Mouse (Mus musculus) colon, adult 2 months (tissue): ENCODE measurements around the gene Echs1. TPM values are rescaled to one million over a fixed set of nuclear protein-coding genes. Genes with fewer than 3 reads are reported as not detected.

Source experiments
- polyA plus RNA-seq: library from polyadenylated mRNA; depleted of rRNA; stranded (reverse); fragments of >200 nt; gene quantifications from 2 replicates; pipeline ENCODE4 v1.2.3, GENCODE M21; 2012; rRNA removed

Echs1 gene
- 112 and 131 TPM in 2 replicates for polyA plus RNA-seq

DNA sequence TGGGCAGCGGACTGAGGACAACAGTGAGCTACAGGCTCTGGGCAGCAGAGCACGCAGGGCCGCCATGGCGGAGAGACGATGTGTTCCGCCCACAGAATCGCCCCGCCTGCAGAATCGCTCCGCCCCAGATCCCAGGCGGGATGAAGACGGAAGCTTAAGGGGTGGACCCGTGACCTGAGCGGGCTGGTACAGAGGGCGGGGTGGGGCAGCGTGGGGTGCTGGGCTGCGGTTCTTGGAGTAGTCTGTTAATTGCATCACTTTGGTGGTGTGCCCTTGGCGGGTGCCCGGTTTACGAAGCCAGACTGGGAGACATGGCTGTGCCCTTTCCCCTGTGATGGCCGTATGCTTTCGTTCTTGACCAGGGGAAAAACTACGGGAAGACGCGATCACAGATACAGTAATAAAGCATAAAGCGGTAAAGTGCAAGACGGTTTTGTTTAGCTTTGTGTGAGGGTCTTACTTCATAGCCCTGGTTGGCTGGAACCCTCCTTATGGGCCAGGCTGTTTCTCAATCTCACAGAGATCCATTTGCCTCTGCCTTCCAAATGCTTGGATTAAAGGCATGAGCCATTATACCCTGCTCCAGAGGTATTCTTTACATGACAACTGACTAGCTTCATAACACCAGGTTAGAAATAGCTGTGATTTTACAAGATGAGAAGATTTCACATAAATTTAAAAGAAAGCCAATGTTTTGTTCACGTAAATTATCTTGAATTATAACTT is at the start of gene Echs1:
Gene Echs1 (minus strand): TSS at position 148 of the 726 bp plus-strand sequence.

DNA sequence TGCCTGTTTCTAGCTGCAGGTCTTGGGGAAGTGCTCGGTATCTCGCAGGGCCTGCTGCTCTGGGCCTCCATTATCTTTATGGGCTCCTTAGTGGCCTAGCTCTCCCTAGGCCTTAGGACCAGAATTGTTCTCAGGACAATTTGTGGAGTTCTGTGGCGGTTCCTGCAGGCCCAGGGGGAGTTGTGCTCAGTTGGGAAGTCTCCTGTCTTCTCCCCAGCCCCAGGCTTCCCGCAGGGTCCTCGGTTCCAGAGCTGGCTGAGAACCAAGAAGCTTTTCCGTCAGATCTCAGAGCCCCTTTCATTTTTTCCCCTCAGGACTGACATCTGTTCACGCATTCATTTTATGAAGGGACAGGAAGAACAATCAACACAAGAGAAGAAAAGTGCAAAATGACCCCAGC is 48.4 kb upstream of the Echs1 start, which contains the start of gene Olfr522:
Gene Olfr522 (minus strand): TSS at position 101 of the 400 bp plus-strand sequence.

DNA sequence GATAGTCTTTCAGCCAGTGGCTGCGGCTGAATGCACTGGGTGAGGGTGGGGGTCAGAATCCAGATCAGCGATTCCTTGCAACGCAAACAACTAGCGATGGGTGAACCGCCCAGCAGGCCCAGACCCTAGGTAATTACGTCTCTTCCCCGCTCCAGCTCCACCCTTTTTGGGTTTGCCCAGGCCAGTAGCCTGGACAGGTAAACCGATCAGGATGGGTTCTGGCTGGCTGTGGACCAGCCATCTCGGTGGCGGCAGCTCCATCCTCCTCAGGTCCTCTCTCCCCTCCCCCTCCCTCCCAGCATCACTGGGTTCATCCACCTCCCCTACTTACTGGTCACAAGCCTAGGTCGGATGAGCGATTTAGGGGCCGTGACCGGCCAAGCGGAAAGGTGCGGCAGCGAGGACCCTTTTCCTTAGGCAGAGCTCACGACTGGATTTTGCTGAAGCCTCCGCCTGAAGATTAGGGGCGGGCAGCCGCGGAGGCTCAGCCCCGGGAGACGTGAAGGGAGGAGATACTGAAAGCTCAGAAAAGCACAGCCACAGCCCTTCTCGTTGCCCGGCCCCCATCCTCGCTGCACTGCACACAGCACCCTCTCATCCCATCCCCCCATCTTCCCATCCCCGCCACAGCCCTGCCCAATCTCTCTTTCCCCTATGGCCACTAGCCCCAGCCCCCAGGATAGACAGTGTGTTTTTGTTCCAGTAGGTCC is 38.1 kb upstream of the Echs1 start, which contains the start of gene Sprn:
Gene Sprn (minus strand): TSS at position 660 of the 710 bp plus-strand sequence.

DNA sequence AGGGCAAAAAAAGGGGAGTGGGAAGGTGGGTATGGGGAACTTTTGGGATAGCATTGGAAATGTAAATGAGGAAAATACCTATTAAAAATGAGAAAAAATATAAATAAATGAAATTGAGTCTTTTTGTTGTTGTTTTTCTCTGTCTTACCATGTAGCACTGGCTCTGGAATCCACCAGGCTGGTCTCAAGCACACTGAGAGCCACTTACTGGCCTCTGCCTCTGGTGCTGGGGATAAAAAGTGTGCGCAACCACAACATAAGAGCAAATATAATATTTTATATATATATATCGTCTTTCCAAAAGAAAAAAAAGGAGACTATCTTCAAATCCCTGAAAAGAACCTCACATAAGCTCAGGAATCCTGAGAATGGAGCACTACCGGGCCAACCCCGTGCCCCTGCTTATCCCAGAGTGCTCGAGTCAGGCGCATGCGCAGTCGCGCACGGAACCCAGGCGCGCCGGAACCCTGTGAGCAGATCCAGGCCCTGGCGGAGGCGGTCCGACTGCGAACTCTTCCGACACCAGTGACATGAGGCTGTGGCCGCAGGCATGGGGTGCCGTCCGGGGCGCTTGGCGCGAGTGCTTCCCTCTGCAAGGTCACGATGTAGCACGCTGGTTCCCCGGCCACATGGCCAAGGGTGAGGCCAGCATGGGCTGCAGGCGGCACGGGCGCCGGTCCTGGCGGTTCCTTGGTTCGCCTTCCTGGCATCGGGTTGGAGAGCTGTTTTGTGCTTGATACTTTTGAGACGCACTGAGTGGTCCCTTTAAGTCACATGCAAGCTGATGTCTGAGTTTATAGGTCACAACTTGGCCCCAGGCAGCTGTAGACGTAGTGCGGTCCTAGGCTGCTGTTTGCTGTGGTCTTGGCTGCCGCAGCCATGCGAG is 21.1 kb upstream of the Echs1 start, which contains the start of gene Mtg1:
Gene Mtg1 (plus strand): TSS at position 430 of the 886 bp plus-strand sequence.

DNA sequence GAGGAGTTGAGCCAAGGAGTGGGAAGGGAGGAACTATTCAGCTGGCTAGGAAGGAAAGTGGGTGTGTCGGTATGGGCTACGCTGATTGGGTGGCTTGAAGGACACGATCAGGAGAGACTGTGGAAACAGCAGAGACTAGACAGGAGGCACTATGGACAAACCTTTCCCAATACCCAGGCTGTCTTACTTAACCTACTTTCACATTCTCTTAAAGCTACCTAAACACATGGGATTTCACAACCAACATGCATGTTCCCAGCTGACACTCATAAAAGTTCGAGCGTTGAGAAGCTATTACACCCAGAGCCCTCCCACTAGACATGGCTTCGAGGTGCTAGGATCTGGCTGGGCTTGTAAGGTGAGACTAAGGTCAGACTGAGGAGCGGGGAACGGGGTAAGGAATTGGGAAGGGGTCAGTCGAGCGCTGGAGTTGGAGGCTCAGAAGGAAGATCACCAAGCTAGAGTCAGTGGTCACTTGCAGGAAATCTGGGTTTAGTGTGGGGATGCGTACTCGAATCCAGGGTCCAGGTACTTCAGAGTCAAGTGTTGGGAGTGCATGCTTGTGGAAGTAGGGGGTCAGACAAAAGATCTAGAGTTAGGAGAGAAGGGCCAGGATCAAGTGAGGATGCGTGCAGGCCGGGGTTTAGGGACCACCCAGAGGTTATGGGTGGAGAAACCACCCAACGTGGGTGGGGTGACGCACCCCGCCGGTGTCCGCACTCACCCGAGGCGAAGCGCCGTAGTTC is 520 bp downstream of the Echs1 start, which contains the start of gene Paox:
Gene Paox (plus strand): TSS at position 217 of the 746 bp plus-strand sequence.

DNA sequence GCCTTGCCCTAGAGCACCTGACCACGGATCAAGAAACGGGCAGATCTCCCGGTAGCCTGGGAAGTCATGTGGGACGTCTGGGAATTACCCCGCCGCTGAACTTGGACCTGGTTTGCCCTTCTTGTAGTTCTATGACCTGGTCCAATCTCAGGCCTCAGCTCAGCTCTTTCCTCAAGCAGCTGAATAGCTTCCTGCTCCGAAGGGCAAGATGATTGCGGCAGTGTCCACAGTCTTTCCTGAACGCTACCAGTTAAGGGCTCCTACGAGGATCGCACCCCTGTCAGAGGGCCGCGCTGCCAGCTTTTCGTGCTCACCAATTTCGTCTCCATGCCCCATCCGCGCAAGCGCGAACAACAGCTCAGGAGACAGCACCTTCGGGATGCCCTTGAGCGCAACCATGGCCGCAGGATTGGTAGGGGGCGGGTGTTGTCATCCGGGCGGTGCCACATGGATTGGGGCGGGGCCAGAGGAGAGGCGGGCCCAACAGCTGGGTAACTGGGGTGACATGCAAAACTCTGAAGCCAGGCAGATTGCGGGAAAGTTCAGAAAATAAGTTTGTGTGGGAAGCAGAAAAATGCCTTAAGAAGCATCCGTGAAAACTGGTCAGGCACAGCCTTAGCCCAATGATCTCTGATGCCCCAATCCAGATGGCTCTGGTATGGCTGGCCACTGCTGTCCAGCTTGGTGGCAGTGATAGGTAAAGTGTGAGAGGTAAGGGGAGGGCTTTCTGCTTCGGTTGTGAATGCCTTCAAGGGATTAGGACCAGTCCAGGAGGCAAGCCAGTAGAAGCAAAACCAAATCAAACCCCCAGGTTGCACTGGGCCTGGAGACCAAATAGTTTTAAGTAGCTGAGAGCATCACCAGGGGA is 14.0 kb downstream of the Echs1 start, which contains the start of gene Fuom:
Gene Fuom (minus strand): TSS at position 449 of the 868 bp plus-strand sequence.

DNA sequence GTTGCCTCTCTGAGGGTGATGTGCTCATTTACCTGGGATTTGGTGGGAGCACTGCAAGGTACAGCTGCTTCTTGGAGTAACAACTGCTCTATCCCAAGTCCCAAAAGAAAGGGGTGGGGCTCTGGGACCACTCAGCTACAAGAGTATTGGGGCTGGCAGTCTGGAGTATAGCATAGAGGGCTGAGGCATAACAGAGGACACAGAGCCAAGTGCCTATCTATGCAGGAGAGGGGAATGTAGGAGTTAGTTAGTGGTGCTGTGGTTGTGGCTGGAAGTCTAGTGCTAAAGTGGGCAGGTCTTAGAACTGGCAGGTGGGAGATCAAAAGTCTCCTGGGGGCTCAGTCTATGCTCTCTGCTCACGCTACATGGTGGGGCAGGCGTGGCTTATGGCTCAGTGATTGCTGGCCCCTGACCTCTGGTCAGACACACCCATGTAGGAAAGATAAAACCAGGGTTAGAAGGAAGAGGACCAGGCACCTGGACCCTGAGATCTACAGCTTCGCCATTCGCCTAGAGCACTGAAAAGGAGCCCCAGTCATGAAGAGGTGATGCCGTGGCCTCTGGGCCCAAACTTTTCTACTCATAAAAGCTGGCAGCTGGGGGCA is 23.2 kb downstream of the Echs1 start, which contains the start of gene Prap1:
Gene Prap1 (plus strand): TSS at position 472 of the 605 bp plus-strand sequence.

DNA sequence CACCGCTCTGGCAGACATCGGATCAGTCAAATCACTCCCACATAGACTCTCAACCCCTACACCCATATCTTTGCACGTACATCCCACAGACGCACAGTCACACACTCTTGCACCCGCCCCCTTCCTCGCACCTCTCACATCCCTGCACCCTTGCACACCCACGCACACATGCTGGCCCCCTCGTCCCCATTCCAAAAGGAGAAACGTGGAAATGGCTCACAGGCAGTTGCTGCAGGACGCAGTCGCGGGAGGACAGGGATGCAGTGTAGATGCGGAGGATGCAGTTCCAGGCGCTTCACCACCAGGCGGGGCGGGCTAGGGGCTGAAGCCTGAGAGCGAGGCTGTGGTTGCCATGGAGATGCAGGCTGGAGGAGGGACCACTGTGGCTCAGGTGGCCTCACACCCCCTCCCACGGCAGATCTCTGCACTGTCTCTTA is 34.0 kb downstream of the Echs1 start, which contains the start of gene Caly:
Gene Caly (minus strand): TSS at position 307 of the 437 bp plus-strand sequence.

Other genes starting within 250 kb of the Echs1 start
- 0.26 and 0.41 TPM in 2 replicates for gene Kndc1, start 221.8 kb downstream of the Echs1 start, polyA plus RNA-seq
- gene Utf1, start 172.7 kb downstream of the Echs1 start, polyA plus RNA-seq = 0.23 TPM in 1 of 2 replicates, not detected in the other
- gene 6430531B16Rik, start 137.7 kb downstream of the Echs1 start, polyA plus RNA-seq = 0.16 TPM in 2 replicates
- 4.5 and 5.3 TPM in 2 replicates for gene Adam8, start 123.9 kb downstream of the Echs1 start, polyA plus RNA-seq
- 55.6 and 88.0 TPM in 2 replicates for gene Zfp511, start 80.1 kb downstream of the Echs1 start, polyA plus RNA-seq
- gene Tubgcp2, start 79.8 kb downstream of the Echs1 start, polyA plus RNA-seq = 13.5 and 15.3 TPM in 2 replicates
- gene Msx3, start 67.4 kb downstream of the Echs1 start, polyA plus RNA-seq = 0.08 and 0.16 TPM in 2 replicates
- gene Caly, start 33.9 kb downstream of the Echs1 start, polyA plus RNA-seq = 4.1 and 5.0 TPM in 2 replicates
- gene Prap1, start 23.1 kb downstream of the Echs1 start, polyA plus RNA-seq = 14.8 and 25.0 TPM in 2 replicates
- 100 and 110 TPM in 2 replicates for gene Fuom, start 14.0 kb downstream of the Echs1 start, polyA plus RNA-seq
- gene Paox, start 677 bp downstream of the Echs1 start, polyA plus RNA-seq = 8.3 and 9.1 TPM in 2 replicates
- gene Mtg1, start 21.1 kb upstream of the Echs1 start, polyA plus RNA-seq = 14.0 and 15.3 TPM in 2 replicates
- gene Sprn, start 38.4 kb upstream of the Echs1 start, polyA plus RNA-seq = 0.93 and 1.4 TPM in 2 replicates
- not detected in 2 replicates for gene Olfr522, start 48.3 kb upstream of the Echs1 start, polyA plus RNA-seq
- gene Olfr523, start 56.7 kb upstream of the Echs1 start, polyA plus RNA-seq = 0.10 TPM in 1 of 2 replicates, not detected in the other
- not detected in 2 replicates for gene Olfr524, start 89.5 kb upstream of the Echs1 start, polyA plus RNA-seq
- gene Cd163l1, start 101.8 kb upstream of the Echs1 start, polyA plus RNA-seq = 0.30 and 0.50 TPM in 2 replicates
- gene 5830411N06Rik, start 130.8 kb upstream of the Echs1 start, polyA plus RNA-seq = 0.16 TPM in 1 of 2 replicates, not detected in the other
- gene Olfr525, start 204.4 kb upstream of the Echs1 start, polyA plus RNA-seq = not detected in 2 replicates
- gene Olfr527, start 217.5 kb upstream of the Echs1 start, polyA plus RNA-seq = not detected in 2 replicates
- gene Olfr60, start 245.2 kb upstream of the Echs1 start, polyA plus RNA-seq = 0.29 and 0.58 TPM in 2 replicates